Mouse (Mus musculus) T-cell, adult 2 months (primary cell): Measurements from ENCODE around the gene Fyb.

Experiments
- DNase-seq: peaks from one replicate; pipeline ENCODE4 v3.0.0; 2022; ENCODE audit warnings: low spot score

Fyb gene

DNA sequence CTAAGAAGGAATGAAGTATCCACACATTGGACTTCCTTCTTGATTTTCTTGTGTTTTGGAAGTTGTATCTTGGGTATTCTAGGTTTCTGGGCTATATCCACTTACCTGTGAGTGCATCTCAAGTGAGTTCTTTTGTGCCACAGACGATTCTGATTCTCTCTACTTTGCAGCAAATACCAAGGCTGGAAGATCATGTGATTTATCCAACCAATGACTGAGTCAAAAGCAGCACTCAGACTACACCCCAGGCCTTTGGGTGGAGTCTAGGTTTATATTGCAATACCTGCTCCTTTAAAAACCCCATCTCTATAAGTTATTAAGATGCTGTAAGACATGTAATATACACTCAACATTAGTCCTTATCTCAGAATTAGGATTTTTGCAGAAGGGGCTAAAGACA lies 77.7 kb downstream of the Fyb start:
- DNase-seq, result no peak

DNA sequence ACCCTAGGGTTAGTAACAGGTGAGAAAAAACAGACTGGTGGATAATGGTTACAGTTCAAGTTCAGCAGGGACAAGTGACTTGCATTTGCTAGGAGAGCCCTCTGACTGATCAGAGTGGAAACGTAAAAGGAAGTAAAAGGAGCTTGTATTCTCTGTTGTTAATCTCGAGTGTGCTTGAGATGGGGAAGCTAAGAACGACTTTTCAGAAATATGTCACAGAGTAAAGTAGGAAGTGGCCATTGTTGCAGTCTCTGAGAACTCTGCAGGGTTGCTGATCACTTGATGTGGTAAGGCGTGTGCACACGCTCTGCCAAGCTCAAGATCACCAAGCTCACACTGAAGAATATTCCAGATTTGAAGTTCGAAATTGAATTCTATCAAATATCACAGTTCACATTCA lies 78.7 kb downstream of the Fyb start:
- peak; percentile 75 for DNase-seq

DNA sequence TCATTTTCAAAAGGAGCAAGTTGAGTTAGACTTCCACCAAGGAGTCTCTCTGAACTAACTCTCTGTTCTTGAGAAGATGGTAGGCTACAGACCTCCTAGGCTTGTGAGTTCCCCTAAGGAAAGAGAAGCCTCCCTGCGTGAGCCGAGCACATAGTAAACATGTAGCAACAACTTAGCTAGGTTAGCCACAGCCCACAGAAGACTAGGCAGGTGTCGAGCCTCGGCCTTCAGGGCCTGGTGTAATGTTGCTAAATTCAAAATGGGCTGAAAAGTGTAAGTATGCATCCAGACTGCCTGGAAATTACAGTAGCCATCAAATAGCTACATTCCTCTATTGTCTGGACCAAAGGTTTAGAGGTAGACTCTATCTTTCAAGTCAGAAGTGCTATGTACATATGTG lies 79.3 kb downstream of the Fyb start:
- DNase-seq, result peak; percentile 52

DNA sequence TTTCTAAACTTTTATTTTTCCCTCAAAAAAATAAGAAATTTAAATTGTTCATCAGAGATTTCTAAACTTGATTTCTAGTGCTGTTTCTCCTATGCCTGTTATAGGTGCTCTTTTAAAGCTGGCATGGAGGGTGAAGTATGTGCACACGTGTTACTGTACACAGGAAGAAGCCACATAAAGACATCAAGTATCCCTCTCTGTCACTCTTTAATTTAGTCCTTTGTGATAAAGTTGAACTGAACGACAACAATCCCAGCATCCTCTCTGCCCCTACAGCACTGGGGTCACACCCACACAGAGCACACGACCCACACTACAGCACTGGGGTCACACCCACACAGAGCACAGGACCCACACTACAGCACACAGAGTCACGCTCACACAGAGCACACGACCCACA lies 88.0 kb downstream of the Fyb start:
- DNase-seq, result peak; percentile 51

DNA sequence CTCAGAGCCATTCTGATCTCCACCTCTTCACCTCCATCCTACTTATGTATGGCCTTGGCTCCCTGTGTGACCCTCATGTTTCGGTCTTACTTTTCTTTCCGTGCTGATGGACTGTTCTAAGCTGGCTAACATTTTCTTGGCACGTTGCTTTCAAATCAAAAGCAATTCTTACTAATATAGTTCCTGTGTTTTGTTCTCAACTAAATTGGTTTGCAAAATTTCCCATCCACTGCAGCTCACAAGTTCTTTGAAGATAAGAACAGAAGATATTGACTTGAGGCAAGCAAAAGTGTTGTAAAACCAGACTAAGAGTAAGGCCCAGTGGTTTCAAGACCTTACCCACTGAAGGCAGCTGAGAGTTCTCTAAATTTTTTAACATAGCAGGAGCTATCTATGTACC lies 90.2 kb downstream of the Fyb start:
- no peak for DNase-seq

DNA sequence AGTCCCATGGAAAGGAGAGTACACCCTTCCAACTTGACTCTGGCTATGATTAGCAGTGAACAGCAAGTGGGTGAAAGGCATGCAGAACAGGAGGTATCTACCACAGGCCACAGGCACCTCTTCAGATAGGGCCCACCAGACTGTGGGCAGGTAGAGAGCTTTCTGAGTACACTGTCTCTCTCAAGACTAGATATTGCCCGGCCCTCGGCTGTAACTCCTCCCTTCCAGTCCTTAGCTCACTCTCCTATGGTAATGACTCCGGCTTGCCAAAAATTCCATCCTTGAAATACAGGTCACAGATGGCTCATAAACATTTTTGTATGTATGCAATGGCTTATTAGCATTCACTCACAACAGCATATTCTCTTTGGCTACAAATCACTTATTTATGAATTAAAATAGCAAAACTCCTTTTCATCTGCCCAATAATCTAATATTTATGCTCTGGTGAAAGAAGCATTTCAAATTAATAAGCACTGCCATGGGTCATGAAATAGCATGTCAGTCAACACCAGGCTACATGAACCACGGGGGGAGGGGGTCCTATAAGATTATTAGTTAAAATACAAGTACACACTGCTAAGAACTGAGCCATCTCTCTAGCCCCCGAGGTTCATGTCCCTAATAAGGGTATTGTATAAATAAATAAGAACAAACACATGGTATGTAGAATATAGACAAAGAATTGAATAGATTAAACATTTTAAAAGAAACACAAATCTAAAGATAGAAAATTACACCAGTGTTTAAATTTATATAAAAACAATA lies 93.9 kb downstream of the Fyb start:
- DNase-seq, result no peak

DNA sequence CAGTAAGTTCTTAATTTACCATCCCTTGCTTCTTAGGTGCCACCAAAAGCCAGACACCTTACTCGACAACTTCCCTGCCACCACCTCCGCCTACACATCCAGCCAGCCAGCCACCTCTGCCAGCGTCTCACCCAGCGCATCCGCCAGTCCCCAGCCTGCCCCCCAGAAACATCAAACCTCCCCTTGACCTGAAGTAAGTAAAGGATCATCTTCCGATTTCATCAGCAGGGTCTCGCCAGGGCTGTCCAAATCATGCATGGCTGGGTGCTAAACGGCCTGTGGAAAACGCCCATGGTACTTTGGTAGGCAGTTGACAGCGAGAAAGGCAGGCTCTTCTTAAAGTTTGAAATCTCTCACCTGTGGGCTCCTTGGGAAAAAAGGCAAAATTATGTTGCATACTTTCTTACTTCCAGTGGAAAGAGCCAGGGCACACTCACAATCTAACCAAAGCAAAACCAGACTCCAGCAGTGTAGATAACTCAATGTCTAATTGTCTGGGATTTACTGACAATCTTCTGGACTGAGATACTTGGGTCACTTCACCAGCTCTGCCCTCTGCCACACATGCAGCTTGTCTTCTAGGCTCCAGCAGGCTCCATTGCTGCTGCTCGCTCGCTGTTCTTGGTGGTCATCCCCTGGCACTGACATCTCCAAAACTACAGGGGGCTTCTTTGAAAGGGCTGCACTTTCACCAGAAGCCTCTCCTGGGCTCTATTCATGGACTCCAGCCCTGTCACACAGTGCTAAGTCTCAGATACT lies 97.1 kb downstream of the Fyb start:
- no peak for DNase-seq

DNA sequence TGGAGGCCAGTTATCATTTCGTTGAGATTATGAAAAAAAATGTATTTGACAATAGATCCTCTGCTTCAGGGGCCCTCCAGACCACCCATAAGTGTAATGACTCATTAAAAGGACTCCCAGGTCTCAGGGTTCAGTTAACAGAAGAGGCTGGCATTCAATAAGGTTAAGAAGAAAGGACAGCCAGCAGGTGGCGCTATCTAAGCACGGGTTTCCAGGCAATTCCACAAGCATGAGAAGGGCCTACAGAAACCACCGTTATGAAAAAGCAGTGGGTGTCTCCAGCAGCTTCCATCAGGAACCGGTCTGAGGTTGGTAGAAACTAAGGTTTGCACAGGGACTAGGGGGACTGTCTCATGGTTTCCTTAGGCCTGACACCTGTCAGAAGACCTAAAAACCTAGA lies 99.9 kb downstream of the Fyb start:
- peak; percentile 78 for DNase-seq

DNA sequence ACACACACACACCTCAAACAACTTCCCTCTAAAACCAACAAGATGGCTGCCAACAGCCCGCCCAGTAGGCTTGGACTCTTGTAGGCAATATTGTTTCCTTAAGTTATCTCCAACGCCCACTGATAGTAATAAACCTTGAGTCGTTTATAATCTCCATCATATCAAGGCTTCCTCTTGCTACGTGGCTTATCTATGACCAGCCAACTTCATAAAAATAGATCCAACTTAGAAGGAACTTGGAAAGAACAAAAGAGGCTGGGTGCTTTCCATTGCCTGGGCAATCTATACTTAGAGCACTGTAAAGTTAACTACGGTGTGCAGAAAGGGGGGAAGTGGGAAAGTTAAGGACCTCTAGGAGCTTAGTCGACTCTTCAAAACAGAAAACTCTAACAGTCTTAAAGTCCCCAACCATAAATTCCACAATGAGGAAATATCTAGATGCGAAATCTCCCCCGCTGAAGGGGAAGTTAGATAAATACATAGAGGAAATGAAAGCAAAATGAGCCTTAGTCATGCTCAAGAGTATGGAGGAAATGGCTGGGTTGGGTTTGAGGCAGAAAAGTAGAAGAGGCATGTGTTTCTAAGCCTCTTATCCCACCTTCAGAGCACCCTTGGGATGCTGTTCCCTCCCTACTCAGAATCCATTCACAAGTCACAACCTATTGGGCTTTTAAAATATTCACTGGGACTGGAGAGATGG lies 101.0 kb downstream of the Fyb start:
- no peak for DNase-seq

DNA sequence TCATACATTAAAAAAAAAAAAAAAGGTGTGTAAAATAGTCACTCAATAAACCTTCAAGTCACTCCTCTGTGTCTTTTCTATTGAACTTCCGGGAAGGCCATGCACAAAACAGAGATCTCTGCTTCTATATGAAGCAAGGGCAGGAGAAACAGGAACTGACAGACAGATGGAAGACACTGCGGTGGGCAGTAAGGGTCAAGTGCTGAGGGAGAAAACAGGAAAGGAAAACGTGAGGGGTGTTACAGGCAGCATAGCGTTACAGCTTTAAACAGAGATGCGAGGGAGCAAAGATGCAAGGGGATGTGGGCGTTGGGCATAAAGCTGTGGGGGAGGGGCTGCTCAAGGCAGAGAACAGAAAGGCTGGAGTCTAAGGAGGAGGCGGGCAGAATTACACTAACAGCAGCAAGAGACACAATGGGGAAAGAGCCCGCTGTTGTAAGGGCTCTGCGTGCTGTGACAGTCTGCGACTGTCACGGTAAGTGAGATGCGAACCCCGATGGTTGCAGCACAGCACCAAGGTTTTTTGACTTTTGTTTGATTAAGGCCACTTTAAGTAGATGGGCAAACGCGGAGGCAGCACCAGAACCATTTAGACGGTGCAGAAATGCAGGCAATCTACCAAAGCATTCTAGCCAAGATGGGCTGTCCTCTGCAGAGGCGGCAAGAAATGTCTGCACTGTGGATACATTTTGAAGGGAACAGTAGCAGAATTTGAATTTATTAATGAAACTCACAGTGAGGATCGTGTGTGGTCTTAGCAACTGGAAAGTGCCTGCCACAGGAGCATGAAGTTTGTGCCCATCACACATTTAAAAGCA lies 101.9 kb downstream of the Fyb start:
- DNase-seq, result peak; percentile 67

DNA sequence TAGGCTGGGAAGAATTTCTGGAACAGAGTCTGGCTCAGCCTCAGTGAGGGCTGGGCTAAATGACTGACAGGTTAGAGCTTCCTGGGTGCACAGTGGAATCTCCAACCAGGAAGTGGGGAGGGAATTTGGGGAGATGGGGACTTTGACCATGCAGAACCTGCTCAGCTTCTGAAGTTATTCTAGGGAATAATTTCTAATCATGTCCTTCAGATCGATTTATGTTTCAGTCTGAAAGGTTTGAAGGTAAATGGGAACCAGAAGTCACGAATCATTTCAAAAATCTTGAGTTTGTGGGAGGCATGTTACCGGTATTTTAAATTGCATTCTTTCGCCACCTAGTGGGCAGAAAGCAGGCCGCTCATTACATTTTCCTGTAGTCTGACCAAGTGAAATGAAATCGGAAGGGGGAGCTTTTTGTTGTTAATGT lies 103.0 kb downstream of the Fyb start:
- DNase-seq, result peak; percentile 65

DNA sequence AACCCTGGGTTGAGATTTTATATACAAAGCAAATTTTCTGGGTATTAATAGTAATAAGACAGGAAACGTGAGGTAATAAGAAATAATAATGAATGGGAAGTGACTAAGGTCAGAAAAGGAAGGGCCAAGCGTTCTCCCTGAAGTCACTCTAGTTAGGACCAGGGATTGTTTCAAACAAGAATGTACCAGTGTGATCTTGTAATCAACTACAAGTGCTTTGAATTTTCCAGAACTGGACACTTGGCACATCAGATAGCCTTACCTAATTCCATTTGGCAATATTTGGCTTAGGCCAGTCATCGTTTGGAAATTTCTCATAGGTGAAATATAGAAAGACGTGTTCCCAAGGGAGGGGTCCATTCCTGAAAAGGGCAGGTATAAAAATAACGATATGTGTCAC lies 103.5 kb downstream of the Fyb start:
- no peak for DNase-seq

DNA sequence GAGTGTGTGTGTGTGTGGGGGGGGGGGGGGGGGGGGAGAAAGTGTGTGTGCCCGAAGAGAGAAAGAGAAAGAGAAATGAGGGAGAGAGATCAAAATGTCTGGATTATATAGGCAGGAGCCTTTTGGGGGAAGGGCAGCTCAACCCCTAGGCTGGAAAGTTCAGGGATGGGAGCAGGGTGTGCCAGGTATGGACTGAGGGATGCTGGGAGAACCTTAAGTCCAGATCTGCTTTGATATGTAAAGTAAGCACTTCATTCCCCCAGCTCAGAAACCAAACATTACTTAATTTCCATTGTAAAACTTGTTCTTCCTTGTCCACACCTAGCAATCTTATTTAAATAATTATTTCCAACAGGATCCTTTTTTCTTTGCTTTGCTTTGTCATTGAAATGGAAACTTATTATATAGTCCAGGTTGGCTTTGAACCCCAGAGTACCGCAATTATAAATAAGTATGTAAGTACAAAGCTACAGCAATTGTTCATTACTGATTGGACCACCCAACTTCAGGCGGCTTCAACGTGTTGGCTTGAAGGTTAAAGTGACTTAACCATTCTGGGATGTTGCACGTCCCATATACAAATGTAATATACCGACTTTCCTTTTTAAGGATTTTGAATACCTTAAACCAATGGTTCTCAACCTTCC lies 105.9 kb downstream of the Fyb start:
- no peak for DNase-seq

DNA sequence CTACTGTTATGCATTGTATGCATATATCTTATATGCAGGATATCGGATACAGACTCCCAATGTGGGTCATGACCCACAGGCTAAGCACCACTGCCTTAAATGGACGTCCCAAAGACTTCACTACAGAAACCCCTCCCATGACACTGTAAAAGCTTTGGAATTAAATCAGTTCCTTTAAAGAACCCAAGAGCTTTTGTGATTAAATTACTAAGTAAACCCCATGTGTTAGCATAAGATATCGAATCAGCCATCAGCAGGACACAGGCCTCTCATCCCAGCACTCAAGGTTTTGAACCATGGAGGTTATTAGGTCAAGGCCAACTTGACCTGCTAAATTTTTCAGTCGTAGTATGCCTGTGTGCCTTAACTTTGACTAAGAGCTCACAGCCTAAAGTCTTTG lies 106.5 kb downstream of the Fyb start:
- no peak for DNase-seq

DNA sequence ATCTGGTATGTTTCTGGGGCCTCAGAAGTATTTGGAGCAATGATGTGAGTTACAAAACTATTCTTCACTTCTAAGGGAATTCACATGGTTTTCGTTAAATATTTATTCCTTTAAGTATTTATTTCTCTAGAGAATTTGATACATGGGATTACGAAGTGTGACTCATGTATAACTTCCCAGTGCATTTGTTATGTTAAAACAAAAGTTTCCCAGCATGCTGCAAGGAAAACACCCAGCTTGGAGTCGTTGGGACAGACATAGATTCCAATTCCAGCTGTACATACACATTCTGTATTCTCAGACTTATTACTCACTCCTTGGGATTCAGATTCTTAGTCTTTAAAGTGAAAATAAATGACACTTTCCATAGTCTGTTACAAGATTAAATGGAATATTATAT lies 112.8 kb downstream of the Fyb start:
- DNase-seq, result no peak

DNA sequence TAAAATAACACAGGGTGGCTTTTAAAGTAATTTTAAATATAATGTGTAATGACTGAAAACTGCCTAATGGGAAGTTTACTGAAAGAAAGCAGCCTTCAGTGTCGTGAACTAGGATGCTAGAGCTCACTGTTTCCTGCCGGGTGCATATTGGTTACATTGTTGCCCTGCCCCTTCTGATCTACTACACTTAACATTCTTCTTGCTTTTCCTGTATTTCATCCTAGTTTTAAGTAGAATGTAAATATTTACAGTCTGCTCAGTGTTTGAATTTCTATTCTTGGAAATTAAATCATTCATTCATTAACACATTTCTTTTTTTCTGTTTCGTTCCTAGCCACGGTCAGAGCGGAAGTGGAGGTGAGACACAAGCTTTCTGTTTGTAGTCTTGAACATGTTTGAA lies 119.6 kb downstream of the Fyb start:
- DNase-seq, result no peak

DNA sequence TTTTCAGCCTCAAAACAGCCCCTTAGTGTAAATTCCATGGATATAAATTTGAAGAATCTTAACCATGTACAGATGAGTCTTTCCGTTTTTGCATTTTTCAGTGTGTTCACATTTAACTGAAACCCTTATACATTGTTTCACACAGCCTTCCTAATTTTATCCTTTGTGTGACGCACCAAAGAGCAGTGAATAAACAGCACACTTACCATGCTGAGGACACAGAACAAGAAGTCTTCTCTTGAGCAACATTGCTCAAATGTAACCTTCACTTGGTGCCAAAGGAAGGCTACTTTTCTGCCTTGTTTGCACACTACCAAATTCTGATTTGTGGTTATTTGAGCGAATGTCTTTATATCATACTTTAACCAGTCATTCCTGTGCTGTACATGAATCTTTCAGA lies 122.8 kb downstream of the Fyb start:
- no peak for DNase-seq

DNA sequence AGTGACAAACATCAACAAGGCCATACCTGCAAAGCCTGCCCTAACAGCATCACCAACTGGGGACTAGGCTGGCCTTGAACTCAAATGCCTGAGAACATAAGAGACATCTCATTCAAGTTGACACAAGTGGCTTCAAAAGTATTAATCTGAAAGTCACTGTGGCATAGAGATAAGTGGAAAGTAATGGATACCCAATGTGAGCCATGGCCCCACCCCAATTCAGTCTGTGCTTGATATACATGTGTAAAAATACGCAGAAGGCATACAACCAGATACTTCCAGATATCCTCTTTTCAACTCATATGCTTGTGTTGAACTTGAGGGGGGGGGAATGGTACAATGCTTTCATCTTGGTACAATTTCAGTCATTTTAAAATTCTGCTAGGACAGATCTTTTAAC lies 124.4 kb downstream of the Fyb start:
- no peak for DNase-seq

DNA sequence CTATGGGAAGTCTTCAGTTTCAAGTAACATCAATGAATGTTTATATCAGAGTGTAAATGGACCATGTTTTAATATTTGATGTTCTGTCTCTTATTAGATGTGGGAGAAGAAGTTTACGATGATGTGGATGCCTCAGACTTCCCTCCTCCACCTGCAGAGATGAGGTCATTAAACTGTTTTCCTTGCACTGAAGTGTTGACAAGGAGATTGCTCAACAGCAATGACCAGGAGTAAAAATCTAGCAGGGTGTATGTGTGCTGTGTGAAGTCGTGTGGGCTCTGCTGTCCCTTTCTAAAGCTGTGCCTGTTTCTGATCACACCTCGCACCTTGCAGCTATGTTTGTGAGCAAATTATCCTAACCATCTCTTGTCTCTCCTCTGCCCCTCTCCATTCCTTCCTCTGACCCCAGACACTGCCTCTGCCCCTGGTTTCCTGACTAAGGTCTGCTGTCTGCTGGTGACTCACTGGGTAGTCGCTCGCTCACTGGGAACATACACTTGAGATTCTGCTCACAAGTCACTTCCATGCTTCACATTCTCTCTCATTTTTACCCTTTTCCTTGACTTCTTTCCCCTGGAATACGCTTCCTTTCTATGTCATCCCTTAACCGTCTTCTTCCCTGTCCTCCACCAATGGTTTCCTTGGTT lies 126.2 kb downstream of the Fyb start:
- no peak for DNase-seq

DNA sequence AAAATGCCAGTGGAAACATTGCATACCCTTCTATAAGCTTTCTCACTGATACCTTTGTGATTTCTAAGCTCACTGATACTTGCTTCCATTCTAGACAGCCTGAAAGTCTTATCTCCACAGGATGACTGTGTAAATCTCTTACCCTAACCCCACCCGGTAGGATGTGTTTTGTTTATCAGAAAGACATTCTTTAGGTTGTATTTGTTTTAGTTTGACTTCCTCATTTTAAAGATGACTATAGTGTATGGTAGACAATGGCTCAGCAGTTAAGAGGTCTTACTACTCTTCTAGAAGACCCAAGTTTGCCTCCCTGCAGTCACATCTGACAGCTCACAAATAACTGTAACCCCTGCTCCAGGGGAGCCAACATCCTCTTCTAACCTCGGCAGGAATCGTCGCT lies 130.4 kb downstream of the Fyb start:
- no peak for DNase-seq

DNA sequence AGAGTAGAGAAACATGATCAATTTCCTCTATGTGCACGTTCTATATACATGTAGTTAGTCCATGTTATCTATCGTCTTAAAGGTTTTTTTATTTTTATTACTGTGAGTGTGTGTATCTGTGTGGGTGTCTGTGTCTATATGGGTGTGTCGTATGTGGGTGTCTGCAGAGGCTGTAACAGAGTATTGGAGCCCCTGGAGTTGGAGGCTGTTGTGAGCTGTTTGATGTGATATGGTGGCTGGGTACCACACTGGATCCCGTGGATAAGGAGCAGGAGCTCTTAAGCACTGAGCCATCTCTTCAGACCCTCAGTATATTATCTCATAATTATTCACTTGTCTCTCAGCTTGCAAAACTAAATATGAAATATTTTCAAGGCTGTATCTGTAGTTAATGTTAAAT lies 135.4 kb downstream of the Fyb start:
- no peak for DNase-seq
